Mouse (Mus musculus) spleen, adult 12 weeks (tissue): ENCODE results near the gene Retsat.

ENCODE experiments used
- DNase-seq: peaks from one replicate; pipeline ENCODE4 v3.0.0; 2022; ENCODE audit warnings: low spot score

Retsat gene

DNA sequence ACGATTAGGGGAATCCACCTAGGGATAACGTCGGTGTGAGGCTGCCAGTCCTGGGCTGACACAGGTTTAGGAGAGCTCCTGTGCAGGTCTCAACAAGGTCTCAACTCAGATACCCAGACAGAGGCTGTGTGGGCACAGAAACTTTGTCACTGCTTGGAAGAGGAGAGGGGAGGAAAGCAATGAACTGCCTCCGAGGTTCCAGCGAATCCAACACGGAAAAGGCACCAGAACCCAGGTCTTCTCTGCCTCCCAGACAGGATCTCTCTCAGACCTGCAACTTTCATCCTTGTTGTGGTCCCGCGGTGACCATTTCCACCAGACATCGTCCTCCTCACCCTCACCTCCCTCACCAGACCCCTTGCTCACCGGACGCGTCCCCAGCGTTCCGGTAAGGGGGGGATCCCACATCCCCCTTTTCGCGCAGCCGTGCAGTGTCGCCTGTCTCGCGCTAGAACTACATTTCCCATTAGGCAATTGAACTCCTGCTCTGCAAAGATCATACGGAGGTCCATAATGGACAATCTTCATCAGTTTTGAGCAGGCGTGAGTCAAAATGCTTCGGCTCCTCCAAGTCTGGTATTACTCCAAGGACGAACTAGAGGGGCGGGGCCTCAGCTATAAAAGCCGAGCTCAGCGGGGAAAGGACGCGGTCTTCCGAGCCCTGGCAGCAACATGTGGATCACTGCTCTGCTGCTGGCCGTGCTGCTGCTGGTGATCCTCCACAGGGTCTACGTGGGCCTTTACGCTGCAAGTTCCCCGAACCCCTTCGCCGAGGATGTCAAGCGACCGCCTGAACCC, at the start of gene Retsat, which contains the start of gene Elmod3:
TSS of gene Retsat (plus strand) at position 520 of the 798 bp plus-strand sequence.
TSS of gene Elmod3 (minus strand) at position 458 of the 798 bp plus-strand sequence.
- peak; percentile 65 for DNase-seq

DNA sequence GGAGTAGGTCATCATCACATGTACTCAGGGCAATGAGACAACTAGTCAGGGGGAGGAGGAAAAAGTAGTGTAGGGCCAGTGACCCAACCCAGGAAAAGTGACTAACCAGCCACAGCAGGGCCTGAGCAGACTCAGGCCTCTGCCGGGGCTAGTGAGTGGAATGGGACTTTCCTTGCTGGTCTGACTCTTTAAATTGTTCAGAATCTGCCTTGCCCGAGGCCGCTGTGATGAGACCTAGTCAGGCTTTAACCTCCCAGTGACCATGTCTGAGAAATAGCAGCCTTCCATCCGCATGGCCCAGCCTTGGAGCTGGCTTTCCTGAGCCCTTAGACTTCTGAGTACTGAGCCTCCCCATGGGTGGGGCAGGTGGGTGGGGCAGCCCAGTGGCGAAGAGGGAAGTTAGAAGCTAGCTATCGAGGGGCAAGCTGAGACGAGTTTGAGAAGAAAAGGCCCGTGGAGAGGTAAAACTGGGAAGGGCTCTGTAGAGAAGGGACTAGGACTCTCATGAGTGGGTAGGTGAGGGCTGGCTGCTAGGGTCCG, 49.2 kb upstream of the Retsat start:
- DNase-seq: peak; percentile 22

DNA sequence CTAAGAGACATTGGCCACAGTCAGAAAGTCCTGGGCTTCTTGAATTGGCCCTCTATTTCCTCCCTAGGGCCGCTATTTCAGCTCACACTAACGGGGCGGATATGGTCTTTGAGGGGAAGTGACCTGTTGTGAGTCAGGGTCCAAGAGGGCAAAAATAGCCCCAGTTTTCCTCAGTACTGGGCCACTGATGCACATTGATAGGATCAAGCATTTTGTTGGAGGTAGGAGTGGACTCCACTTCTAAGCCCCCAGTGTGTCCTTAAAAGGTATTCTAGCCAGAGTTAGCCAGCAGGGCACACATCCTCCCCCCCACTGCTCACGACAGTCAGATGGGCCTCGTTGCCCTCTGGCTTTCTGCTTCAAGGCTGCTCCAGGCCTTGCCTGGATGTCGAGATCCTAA, 48.2 kb upstream of the Retsat start:
- no peak for DNase-seq

DNA sequence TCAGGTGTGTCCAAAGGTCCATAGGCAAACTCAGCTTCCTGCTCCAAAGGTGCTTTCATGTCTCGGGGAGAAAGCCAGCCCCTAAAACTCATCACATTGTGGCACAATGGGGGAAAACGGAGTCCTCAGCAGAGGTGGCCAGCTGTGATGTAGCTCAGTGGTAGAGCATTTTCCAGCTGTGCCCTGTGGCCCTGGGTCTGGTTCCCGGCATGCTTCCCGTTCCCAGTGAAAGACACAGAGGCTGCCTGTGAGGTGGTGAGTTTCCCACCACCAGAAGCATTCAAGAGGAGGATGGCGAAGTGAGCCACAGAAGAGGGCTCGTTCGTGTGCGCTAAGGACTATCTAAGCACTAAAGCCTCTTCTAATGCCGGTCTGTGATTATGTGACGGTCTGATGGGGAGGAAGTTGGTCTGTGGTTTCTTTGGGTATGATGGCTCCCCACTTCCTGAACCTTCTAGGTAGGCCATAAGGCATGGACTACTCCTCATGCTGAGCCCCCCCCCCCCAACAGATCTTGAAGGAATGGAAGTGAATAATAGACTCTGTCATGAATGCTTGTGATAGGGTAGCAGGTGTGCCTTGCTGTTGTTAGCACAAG, 47.7 kb upstream of the Retsat start:
- DNase-seq: no peak

DNA sequence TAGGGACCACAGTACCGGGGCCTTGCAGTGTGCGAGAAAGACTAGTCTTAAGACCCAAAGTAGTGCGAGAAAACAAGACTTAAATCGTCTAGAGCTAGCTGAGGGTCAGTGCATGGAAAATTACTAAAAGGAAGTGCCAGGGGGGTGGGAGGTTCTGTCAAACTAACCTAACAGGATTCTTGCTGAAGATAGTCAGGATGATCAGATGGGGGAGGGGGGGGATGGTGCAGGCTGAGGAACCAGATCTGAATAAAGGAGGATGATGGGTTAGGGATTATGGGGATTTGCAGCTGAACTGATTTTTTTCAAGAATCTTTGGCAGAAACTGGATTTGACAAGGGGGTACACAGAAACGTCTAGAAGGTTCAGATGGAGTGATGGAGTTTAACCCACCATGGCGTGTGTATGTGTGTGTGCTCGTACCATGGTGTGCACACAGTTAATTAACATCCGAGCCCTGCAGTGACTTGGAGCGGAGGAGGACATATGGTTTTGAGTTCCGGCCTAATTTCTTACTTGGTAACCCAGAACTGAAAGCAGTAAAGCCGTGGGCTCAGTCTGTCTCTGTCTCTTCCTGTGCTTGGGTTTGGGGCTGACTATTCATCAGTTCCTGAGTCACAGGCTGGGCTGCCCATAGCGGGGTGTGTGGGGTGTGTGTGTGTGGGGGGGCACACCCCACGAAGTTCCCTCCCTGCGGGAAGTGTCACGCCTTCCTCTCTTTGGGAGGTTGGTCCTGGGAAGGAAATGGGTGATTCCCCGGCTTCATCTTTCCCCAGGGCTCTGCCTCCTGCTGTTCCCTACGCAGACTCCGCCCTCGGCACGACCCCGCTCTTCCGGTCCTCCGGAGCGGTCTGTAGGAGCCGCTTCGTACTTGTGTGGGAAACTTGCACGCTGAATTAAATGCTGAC, 45.9 kb upstream of the Retsat start:
- DNase-seq: peak; percentile 26

DNA sequence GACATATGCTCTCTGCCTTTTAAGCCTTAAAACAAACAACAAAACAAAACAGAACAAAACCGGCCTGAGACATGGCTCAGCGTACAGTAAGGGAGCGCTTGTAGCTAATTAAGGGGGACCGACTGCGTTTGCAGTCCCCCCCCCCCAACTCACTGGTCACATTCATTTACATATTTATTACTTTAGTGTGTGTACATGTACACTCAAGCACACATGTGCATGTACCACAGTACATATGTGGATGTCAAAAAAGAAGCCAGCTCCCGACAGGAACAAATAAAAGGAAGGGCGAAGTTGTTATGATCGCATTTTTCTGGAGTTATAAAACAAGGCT, 45.2 kb upstream of the Retsat start:
- DNase-seq: no peak

DNA sequence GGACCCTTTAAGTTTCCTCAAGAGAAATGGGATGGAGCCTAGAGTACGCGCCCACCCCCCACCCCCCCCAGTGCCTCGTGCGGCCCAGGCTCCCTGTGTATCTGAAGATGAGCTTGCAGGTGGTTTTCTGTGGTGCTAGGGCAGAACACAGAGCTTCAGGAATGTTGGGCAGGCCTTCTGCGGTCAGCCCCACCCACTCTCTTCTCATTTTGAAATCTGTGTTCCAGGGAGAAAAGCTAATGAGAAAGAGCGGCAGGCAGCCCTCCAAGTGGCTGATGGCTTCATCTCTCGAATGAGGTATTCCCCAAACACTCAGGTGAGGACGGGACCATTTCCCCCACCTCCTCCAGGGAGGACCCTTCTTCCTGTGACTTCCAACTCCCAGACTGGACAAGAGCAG, 37.5 kb upstream of the Retsat start:
- no peak for DNase-seq

DNA sequence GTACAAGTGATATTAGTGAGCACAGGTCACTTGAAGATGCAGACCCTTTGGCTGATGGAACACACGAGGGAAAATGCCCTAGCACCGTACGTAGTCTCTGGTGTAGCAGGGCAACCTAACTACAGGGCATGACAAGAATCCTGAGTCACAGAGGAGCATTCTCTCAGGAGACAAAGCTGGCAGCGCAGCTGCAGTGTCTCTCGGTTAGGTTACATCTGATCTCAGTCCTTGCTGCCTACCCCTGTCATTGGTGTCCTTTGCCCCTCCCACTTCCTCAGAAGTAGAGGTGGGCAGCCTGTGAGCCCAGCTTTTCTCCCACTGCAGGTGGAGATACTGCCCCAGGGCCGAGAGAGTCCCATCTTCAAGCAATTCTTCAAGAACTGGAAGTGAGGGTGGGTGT, 35.8 kb upstream of the Retsat start:
- DNase-seq: no peak

DNA sequence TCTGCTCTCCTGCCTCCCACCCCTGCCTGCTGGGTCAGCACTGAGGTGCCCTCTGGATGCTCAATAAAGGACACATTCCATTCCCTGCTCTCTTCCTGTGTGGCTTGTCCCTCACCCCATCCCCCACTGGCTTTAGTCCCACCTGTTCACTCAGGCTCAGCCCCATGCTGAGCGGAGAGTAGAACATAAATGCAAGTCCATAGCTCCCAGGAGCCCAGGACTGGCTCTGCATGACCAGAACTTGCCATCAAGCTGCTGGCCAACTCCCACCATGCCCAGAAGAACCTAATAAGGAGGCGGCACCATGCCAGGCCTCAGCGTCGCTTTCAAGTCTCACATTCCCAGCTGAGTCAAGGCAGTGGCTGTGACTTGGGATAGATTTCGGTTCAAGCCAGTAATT, 35.4 kb upstream of the Retsat start:
- no peak for DNase-seq

DNA sequence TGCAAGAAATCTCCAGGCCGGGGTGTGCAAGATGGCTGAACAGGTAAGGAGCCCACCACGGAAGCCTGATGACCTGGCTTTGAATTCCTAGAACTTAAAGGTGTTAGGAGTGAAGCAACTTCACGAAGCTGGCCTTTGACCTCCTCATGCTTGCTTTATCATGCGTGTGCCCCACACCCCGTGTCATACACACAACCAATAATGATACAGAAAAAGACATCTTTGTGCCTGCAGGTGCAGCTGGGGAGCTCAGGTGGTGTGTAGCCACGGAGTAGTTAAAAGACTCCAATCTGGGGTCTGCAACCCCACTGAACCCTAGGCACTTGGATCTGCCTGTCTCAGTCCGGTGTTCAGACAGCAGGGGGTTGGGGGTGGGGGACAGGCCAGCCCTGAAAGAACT, 32.8 kb upstream of the Retsat start:
- DNase-seq: no peak

DNA sequence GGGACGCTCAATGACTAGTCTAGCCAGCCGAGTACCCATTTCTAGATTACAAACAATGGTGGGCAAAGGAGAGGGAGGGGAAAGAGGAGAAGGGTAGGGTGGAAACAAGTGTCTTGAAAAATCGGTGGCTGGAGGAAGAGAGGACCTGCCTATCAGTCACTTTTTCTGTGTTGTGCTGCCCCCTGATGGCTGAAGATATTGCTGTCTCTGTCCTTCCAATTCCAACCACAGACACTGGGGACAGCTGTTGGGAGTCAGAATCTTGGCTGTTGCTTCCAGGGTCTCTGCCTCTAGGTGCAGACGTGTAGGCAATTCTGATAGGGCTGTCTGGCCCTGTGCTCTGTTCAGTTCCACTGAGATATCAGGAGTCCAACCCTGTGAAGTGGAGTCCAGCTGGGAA, 32.2 kb upstream of the Retsat start:
- peak; percentile 70 for DNase-seq

DNA sequence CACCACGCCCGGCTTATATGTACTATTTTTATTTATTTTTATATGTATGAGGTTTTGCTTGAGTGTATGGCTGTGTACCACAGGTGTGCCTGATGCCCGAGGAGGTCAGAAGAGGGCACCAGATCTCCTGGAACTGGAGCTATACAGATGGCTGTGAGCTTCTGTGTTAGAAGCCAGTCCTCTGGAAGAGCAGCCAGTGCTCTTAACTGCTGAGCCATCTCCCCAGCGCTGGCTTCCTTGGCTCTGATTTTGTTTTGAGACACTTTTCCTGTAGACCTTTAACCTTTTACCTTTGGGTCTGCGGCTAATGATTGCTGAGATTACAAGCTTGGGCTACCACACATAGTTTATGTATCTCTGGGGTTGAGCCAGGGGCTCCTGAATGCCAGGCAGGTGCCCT, 30.8 kb upstream of the Retsat start:
- no peak for DNase-seq

DNA sequence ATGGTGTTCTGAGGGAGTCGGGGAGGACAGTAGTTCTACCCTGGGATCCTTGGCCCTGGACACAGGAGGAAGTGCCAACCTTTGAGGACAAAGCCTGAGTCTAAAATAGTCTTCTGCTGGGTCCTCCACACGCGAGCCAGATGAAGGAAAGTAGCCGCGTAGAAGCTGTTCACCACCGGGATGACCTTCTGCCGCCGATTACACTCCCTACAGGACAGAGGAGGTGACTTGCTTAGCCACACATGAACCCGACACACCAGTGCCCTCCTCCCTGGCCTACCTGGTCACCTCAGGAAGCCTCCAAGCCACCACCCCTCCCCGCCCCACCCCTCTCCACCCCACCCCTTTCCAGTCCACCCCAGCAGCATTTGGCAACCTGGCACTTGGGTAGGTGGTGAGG, 29.5 kb upstream of the Retsat start:
- DNase-seq: no peak

DNA sequence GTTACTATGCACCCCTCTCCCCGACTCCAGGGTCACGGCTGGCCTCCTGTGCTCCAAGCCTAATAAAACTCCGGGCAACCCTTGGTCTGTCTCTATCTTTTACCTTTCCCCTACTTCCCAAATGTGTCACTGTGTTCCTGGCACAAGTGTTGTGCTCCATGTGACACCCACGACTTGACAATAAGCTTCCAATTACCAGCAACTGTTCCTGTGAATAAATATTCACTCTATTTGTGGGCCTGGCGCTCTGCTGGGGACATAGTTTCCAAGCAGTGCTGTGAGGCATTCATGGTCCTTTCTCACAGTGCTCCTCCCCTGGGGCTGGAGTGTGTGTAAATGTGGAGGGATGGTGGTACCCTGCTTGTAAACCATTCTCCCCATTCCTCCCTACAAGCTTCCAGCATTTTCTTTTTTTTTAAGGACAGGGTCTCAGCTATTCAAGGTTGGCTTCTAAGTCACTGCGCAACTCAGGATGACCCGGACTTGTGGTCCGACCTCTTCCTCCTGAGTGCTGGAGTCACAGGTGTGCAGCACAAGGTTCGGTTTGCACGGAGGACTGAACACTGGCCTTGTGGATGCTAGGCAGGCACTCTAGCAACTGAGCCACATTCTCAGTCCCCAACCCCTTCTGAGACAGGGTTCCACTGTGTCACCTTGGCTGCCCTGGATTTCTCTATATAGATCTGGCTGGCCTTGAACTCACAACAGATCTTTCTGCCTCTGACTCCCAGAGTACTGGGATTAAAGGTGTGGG, 27.5 kb upstream of the Retsat start:
- DNase-seq: no peak

DNA sequence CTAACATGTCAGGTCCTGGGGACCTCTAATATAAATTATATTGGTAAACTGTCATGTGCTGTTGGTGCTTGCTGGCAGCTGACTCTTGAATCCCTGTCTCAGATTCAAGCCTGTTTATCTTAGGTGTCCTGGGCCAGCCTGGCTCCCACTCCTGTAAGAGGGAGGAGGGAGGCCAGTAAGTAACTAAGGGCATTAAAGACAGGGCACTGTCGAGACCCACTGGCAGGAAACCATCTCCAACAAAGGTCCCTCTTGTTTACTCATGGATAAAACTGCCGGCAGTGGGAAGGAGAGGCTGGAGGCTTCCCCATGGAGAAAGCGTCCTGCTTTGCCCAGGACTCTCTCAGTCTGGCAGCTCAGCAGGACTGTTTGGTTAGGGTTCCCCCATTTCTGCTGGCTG, 26.4 kb upstream of the Retsat start:
- DNase-seq: no peak

DNA sequence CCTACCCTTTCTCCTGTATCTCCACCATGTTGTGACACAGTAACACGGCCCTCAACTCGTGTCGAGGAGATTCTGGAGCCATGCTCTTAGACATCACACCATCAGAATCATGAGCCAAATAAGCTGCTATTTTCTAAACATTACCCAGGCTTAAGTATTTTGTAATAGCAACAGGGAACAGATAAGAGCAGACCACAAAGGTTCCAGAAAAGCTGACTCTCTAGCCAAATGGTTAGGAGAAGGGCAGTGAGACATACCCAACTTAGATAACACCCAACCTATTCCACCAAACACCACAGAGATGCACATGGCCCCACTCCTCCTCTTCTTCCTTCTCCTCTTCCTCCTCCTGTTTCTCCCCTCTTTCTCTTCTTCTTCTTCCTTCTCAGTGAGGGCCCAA, 22.2 kb upstream of the Retsat start:
- DNase-seq: no peak

DNA sequence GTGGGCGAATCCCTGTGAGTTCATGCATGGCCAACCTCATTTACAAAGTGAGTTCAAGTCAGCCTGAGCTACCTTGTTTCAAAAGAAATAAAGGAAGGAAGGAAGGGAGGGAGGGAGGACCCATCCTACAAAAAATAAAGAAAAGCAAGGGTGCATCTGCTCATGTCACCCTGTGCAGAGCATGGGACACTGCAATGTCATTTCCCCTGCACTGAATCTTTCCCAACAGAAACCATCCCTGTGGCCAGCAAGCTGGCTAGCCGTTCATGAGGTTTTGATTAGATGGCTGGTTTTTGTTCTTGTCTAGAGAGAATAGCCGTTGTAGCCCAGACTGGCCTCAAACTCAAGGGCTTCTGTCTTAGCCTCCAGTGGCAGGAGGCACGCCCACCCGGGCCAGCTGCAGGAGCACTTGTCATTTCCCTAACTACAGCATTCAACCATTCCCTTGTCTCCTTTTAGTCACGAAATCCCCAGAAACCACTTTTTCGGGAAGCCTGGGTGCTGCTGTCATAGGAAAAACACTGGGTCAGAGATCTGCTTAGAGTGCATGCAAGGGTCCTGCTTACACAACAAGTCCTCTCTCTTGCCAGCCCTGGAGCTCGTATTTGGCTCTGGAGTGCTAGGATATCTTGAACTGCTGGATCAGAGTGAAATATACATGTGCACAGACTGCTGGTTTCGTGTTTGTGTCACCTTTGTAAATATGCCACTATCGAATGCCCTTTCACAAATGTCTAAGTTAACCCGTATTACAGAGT, 16.5 kb upstream of the Retsat start:
- no peak for DNase-seq

DNA sequence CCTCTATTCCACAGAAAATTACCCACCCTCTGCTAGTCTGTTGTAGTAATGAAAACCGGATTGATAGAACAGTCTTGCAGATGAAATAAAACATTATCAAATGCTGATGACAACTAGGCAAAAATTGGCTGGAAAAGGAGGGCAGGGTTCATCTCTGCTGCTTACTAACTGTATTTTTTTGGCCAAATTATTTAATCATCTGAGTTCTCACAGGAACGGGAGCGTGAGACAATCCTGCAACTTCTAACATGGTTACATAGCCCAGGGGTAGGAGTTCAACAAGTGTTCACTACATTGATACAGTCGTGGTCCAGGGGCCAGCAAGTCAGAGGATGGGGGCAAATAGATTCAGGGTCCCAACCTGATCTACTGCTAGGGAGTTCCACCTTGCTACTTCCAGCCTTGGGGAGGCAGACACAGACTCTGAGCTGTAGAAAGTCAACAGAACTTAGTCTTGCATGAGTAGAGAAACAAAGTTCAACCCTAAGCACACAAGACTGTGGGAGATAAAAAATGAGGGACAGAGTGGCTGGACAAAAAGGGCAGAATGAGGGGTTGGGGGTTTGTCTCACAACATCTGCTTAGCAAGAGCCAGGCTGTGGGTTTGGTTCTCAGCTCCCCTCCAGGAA, 14.9 kb upstream of the Retsat start:
- no peak for DNase-seq

DNA sequence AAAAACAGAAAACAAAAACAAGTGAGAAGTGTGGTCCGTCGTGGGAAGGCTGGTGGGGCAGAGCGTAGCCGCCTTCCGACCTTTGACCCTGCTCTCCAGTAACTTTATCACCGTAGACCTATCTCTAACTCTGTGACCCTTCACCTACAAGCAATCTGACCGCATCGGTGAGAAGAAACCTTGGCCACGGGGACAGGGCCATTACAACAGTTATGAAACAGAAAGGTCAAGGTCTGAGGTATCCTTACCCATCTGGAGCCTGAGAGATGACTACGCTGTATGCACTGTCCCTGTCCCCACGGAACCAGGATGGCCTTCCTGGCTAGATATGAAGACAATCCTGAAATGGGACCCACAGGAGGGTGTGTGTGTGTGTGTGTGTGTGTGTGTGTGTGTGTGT, 14.1 kb upstream of the Retsat start:
- DNase-seq: no peak

DNA sequence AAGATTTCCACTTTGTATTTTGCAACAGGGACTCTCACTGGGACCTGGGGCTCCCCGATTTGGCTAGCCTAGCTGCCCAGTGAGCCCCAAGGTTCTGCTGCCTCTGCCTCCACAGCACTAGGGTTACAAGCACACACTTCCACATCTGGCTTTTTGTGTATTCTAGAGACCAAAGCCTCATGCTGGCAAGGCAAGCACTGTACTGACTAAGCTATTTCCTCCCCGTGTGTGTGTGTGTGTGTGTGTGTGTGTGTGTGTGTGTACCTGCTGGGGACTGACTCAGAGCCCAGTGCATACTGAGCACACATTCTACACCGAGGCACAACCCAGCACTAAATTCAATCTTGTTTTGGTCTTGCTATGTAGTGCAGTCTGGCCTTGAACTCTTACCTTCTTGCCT, 11.6 kb upstream of the Retsat start:
- DNase-seq: no peak

DNA sequence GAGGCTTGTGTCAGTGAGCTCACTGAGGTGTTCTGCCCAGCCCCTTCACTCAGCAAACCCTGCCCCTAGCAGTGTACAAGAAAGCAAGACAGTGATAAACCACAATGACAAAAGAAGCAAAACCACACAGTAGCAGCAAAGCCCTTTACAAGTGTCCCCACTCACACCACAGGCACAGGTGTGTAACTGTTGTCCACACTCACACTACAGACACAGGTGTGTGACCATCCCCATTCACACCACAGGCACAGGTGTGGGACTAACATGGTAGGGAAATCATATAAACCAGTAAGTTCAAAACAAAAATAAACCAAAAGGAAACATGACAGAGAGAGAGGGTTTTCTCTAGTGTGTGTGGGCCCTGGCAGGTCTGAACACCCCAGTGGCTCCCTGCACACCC, 10.0 kb upstream of the Retsat start:
- DNase-seq: no peak
